Mouse (Mus musculus) forebrain, postnatal 0 days (tissue): ENCODE results near the gene Zfp597. TPM values are rescaled to one million over a fixed set of nuclear protein-coding genes. Genes with fewer than 3 reads are reported as not detected.

Experiments used
- ATAC-seq: fragments of 200-750 bp; cut with Nextera tagmentation; 2 replicates; pipeline ENCODE4 v1.8.0; 2017; ENCODE audit warnings: mild to moderate bottlenecking, moderate library complexity
- DNase-seq: peaks from one replicate; pipeline ENCODE4 v3.0.0-alpha.2; 2015
- H3K27ac ChIP-seq: fragments of 300-500 bp; sonication (generic); 2 replicates; pipeline ENCODE4 v1.5.1; 2014; ENCODE audit warnings: low read depth, mild to moderate bottlenecking, antibody characterized with exemption, low read length, moderate library complexity, mixed read lengths
- H3K27me3 ChIP-seq: fragments of 300-500 bp; sonication (generic); 2 replicates; pipeline ENCODE4 v1.6.1; 2014; ENCODE audit warnings: mild to moderate bottlenecking, low read length, mixed read lengths; ENCODE audit not compliant: insufficient read depth
- H3K36me3 ChIP-seq: fragments of 300-500 bp; sonication (generic); 2 replicates; pipeline ENCODE4 v1.6.1; 2014; ENCODE audit warnings: mild to moderate bottlenecking, moderate library complexity; ENCODE audit not compliant: insufficient read depth
- H3K4me1 ChIP-seq: fragments of 300-500 bp; sonication (generic); 2 replicates; pipeline ENCODE4 v1.6.1; 2014; ENCODE audit warnings: antibody characterized with exemption; ENCODE audit not compliant: insufficient read depth
- H3K4me2 ChIP-seq: fragments of 300-500 bp; sonication (generic); 2 replicates; pipeline ENCODE4 v1.6.1; 2014; ENCODE audit warnings: low read depth, mild to moderate bottlenecking, moderate library complexity
- H3K4me3 ChIP-seq: fragments of 300-500 bp; sonication (generic); 2 replicates; pipeline ENCODE4 v1.5.1; 2014; ENCODE audit warnings: low read depth, low read length, mixed read lengths
- H3K9ac ChIP-seq: fragments of 300-500 bp; sonication (generic); 2 replicates; pipeline ENCODE4 v1.6.1; 2014; ENCODE audit warnings: mild to moderate bottlenecking
- H3K9me3 ChIP-seq: fragments of 300-500 bp; sonication (generic); 2 replicates; pipeline ENCODE4 v1.6.1; 2016; ENCODE audit warnings: low read length
- CTCF ChIP-seq: sonication (generic); IDR thresholded peaks from 2 replicates; pipeline ENCODE4 v1.5.1; 2016; ENCODE audit warnings: antibody characterized with exemption, control low read depth, low read depth
- WGBS: fragments of 180-500 bp; shearing (Covaris S2); extraction: QIAGEN DNeasy Blood & Tissue Kit; methylation state at CpG from one replicate; pipeline ENCODE4 v1.1.7; 2014; 5-methylcytosine and 5-hydroxymethylcytosine counted together
- polyA plus RNA-seq: library from polyadenylated mRNA; unstranded; fragments of >200 nt; fragmentation: Nextera tagmentation; extraction: Ambion mirVana; gene quantifications from 2 replicates; pipeline ENCODE4 v1.2.1, GENCODE M21; 2015
- total RNA-seq: library from RNA; depleted of rRNA; stranded (reverse); fragments of >200 nt; gene quantifications from 2 replicates; pipeline ENCODE4 v1.2.3, GENCODE M21; 2014

The Zfp597 gene
- total and polyA plus RNA-seq, 2 experiments from 2014 or later, result 10.4 to 54.8 TPM

DNA sequence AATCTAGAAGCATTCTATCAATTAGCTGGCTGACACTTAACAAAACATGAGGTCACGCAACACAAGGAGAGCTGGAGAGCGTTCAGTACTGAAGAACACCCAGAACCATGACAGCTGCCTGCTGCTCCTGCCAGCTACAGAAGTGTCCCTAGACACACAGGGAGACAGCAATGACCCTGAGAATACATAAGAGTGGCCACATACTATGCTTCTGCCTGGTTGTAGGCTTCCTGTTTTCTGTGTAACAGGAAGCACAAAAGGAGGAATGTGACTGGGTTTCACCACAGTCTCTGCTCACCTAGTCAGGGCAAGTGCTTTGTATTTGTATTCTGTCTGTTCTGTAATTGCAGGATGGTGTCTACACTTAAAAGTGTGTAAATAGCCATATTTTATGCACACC is 36.4 kb upstream of the Zfp597 start:
- TF ChIP-seq CTCF, result no peak
- Histone ChIP-seq H3K4me1 (no peaks in the 10 kb centered on the region), H3K9ac (no peak overlapping the region), H3K36me3 (peaks cover 87% of the 10 kb centered on the region), H3K4me3 (no peak overlapping the region), H3K27ac (no peak overlapping the region), H3K27me3 (no peaks in the 10 kb centered on the region), H3K9me3 (no peaks in the 10 kb centered on the region), H3K4me2 (no peak overlapping the region)
- 88% methylated on average over 2 of the region's 2 CpGs for WGBS
- no peak for ATAC-seq
- DNase-seq, result no peak

DNA sequence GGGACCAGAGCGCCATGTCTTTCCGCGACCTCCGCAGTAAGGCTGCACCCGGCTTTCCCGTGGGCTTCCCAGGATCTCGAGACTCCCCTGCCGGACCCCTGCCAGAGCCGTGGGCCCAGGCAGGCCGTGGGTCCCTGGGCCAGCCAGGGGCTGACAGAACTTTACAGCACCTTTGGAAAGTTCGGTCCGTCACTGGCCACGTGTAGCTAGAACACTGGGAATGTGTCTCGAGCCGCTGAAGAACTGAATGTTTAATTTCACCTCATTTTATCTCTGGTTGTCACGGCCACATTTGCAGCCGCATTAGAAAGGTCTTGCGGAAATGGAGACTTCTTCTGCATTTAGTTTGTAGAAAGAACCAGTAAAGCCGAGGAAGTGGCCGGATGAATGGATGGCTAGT is 24.8 kb upstream of the Zfp597 start:
- WGBS, result 5% methylated on average over 20 of the region's 20 CpGs
- ATAC-seq (no peak), DNase-seq (no peak)
- Histone ChIP-seq H3K4me2 (peak overlapping the region; percentile 81), H3K9me3 (no peaks in the 10 kb centered on the region), H3K27me3 (no peaks in the 10 kb centered on the region), H3K9ac (peak overlapping the region; percentile 72), H3K36me3 (peaks cover 40% of the 10 kb centered on the region), H3K4me3 (peak overlapping the region; percentile 79), H3K27ac (peak overlapping the region; percentile 83), H3K4me1 (peaks cover 7% of the 10 kb centered on the region; the same call in 1 of the 2 replicates)
- no peak for TF ChIP-seq CTCF

DNA sequence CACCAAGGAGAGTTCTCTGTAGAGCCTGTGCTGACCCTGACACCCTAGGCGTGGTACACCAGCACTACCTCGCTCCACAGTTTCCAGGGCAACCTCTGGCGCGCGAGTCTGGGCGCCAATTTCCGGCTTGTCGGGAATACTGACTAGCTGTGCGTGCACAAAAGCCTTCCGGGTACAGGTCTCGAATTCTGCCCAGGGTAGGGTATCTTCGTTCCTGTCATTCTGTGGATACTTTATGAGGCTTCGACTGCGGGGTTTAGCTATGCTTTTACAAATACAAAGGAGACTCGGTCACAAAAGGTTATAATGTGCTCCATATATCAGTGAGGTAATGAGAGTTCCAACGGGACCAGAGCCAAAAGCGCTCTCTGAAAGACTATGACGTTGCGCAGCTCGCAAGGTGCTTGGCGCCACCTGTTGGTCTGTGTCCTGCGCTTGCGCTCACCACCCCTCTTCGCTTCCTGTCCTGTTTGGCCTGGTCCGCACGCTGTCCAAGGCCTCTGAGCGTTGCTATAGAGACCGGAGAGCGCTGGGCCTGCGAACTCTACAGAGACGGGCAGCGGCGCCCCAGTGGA is 24.3 kb upstream of the Zfp597 start, which contains the start of the genes 1700037C18Rik and Cluap1:
TSS of gene 1700037C18Rik (minus strand) at position 153 of the 575 bp plus-strand sequence.
TSS of gene Cluap1 (plus strand) at position 265 of the 575 bp plus-strand sequence.
- no peaks in the 10 kb centered on the region for H3K9me3 ChIP-seq
- DNase-seq (peak; percentile 97), ATAC-seq (peak; percentile 96)
- H3K27me3 ChIP-seq, result no peaks in the 10 kb centered on the region
- peaks cover 7% of the 10 kb centered on the region; the same call in 1 of the 2 replicates for H3K4me1 ChIP-seq
- peak; percentile 81 for TF ChIP-seq CTCF
- WGBS, result under 1% methylated on average over 33 of the region's 33 CpGs
- H3K27ac ChIP-seq, result peak within 1 kb of the TSS; percentile 83
- peaks cover 41% of the 10 kb centered on the region for H3K36me3 ChIP-seq
- H3K4me3 ChIP-seq, result peak within 1 kb of the TSS; percentile 79
- peak within 1 kb of the TSS; percentile 81 for H3K4me2 ChIP-seq
- peak within 1 kb of the TSS; percentile 72 for H3K9ac ChIP-seq

DNA sequence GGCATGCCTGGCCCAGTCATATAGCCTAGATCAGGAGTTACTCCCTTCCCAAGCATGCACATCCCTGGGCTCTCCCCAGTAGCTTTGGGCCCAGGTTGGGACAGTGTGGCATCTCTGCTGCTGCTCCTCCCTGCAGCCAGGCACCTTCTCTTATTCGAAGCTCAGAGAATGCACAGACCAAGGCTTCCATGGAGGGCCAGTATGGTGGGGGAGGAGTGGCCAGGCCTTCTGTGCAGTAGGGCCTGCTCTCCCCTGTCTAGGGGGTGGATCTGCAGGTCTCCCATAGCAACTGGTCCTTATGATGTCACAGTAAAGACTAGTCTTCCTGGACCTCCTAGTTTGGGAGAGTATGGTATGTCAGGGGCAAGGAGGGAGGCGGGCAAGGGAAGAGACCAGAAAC is 23.1 kb upstream of the Zfp597 start:
- peaks cover 7% of the 10 kb centered on the region; the same call in 1 of the 2 replicates for H3K4me1 ChIP-seq
- H3K36me3 ChIP-seq, result peaks cover 40% of the 10 kb centered on the region
- H3K4me2 ChIP-seq, result 0 out of 2 replicates have a peak overlapping the region, but pooled peaks have one; percentile 81
- ATAC-seq (no peak), DNase-seq (no peak)
- no peak overlapping the region for H3K27ac ChIP-seq
- no peak overlapping the region for H3K9ac ChIP-seq
- H3K9me3 ChIP-seq, result no peaks in the 10 kb centered on the region
- no peak for TF ChIP-seq CTCF
- no peaks in the 10 kb centered on the region for H3K27me3 ChIP-seq
- WGBS, result 66% methylated on average over 2 of the region's 2 CpGs
- no peak overlapping the region for H3K4me3 ChIP-seq

DNA sequence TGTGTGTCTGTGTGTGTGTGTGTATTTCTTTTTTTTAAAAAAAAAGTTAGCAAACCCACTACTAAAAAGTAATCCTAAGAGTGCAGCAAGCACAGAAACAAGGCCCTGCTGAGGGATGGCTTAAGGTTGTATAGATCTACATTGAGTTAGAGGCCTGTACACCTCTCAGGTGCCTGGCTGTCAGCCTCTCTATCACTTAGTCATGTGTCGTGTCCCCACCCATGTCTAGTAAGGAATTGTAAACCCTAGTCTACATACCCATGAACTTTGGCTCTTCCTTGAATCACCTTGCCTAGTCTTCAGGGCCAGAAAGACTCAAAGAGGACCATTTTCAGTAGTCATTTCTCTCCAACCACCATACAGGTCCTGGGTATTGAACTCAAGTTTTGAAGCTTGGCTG is 12.2 kb upstream of the Zfp597 start:
- H3K27me3 ChIP-seq, result no peaks in the 10 kb centered on the region
- DNase-seq (no peak), ATAC-seq (no peak)
- no peak for TF ChIP-seq CTCF
- WGBS, result 77% methylated on average over 1 of the region's 1 CpGs
- H3K36me3 ChIP-seq, result peaks cover 55% of the 10 kb centered on the region
- no peaks in the 10 kb centered on the region for H3K9me3 ChIP-seq
- H3K27ac ChIP-seq, result no peak overlapping the region
- H3K4me2 ChIP-seq, result no peak overlapping the region
- H3K4me3 ChIP-seq, result no peak overlapping the region
- H3K9ac ChIP-seq, result no peak overlapping the region
- no peaks in the 10 kb centered on the region for H3K4me1 ChIP-seq

DNA sequence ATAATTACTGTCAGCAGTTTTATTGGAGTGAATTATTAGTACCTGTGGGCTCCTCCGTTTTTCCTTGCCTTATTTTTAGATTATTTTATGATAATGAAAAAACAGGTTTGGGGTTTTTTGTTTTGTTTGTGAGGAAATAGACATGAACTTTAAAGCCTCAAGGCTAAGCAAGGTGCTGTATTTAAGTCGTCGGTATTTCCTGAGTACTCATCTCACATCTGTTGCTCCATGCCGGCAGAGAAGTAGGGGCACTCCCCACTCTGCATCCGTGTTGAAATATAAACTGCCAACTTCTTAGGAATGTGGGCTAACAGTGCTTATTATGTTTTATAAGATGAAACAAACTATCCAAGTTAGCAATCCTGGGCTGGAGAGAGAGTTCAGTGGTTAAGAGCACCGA is 11.7 kb upstream of the Zfp597 start:
- no peak overlapping the region for H3K4me3 ChIP-seq
- H3K9me3 ChIP-seq, result no peaks in the 10 kb centered on the region
- no peak overlapping the region for H3K27ac ChIP-seq
- no peaks in the 10 kb centered on the region for H3K27me3 ChIP-seq
- H3K36me3 ChIP-seq, result peaks cover 49% of the 10 kb centered on the region
- H3K4me1 ChIP-seq, result no peaks in the 10 kb centered on the region
- 90% methylated on average over 6 of the region's 6 CpGs for WGBS
- no peak for ATAC-seq
- no peak for DNase-seq
- H3K4me2 ChIP-seq, result no peak overlapping the region
- no peak overlapping the region for H3K9ac ChIP-seq
- TF ChIP-seq CTCF, result no peak

DNA sequence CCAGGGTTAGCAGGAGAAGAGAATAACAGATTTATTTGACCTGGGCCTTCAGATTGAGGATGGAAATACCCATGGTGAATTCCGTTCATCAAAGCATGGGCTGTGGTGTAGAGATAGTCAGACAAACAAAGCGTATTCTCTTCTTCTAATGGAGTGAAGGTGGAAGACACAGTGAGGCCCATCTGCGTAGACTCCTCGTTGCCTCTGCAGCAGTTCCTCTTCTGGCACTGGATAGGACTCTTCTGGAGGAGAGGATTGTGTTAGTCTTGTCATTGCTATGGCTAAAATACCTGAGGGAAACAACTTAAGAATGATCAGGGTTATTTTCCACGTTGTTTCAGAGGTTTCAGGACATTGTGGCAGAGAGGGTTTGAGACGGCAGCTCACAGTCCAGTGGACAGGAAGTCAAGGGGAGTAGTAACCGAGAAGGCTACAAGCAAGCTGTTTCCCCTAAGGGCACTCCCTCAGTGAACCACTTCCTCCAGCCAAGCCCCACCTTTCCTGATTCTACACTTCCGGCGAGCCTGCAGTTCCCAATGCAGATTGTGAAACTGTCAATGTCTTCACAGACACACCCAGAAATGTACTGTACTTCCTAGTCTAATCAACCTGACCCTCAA is 10.9 kb upstream of the Zfp597 start:
- no peak for TF ChIP-seq CTCF
- H3K27me3 ChIP-seq, result no peaks in the 10 kb centered on the region
- peak overlapping the region; percentile 10; the same call in 1 of the 2 replicates for H3K27ac ChIP-seq
- ATAC-seq (no peak), DNase-seq (no peak)
- H3K4me3 ChIP-seq, result no peak overlapping the region
- no peaks in the 10 kb centered on the region for H3K4me1 ChIP-seq
- no peaks in the 10 kb centered on the region for H3K9me3 ChIP-seq
- no peak overlapping the region for H3K9ac ChIP-seq
- peaks cover 42% of the 10 kb centered on the region for H3K36me3 ChIP-seq
- 84% methylated on average over 9 of the region's 9 CpGs for WGBS
- no peak overlapping the region for H3K4me2 ChIP-seq
